Mouse (Mus musculus) C3H10T1/2 (cell line): ENCODE data around the gene Hectd1. TPM values are rescaled to one million over a fixed set of nuclear protein-coding genes. Genes with fewer than 3 reads are reported as not detected.

ENCODE experiments used
- polyA plus RNA-seq, 2 experiments: library from polyadenylated mRNA; unstranded; fragments of >200 nt; fragmentation: generic; extraction: Trizol; gene quantifications; one replicate each; pipeline ENCODE4 v1.2.1; 2012; ENCODE audit warnings: missing spikeins in 2 of 2

Gene Hectd1
- polyA plus RNA-seq: 1 to 10 TPM in 1 of 2 experiments, under 1 TPM in 1; 0.56 to 8.5 TPM

DNA sequence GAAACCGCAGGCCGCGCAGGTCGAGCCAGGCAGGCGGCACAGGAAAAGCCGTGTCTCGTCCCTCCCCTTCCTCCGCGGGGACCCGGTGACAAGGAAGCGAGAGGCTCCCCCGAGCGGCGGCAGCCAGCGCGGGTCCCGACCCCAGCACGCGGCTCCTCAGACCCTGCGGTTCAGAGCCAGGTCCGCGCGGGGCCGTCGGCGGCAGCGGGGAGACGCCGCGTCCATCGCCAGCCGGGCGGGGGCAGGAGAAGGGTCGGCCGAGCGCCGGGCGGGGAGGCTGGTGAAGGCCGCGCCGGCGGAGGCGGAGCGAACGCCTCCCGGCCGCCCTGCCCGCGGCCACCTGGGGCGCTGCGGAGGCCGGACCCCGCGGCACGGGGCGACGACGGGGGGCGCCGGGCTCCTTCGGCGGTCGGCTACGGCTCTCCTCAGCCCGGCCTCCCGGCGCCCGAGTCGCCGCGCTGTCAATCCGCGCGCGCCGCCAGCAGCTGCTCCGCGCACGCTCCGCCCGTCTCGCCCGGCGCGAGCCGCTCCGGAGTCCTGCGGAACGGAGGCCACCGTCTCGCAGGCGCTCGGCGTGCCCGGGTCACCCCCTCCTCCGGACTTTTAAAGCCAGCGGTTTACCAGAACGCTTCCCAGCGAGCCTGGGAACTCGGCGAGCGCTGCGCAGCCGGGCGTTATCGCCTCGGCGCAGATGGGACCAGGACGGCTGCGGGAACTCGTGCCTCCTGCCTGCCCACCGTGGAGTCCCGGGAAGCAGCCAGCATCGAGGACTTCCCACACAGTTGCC, at the start of gene Hectd1:
Gene Hectd1 (minus strand): TSS at position 247 of the 787 bp plus-strand sequence.

Other genes with a start within 250 kb of the Hectd1 start
- gene Coch, start 236.2 kb downstream of the Hectd1 start, polyA plus RNA-seq: under 1 TPM in 1 of 2 experiments, not detected in 1; 0.01 TPM
- gene Ap4s1, start 138.5 kb downstream of the Hectd1 start, polyA plus RNA-seq: 10 to 100 TPM in 1 of 2 experiments, 1 to 10 TPM in 1; 2.8 to 12.5 TPM
- gene Strn3, start 137.6 kb downstream of the Hectd1 start, polyA plus RNA-seq: 1 to 10 TPM in 1 of 2 experiments, under 1 TPM in 1; 0.77 to 7.3 TPM
- 1 to 10 TPM; 1.1 to 9.5 TPM for gene Heatr5a, start 141.8 kb upstream of the Hectd1 start, polyA plus RNA-seq
- gene Dtd2, start 177.0 kb upstream of the Hectd1 start, polyA plus RNA-seq: 10 to 100 TPM in 1 of 2 experiments, 1 to 10 TPM in 1; 6.2 to 37.4 TPM
- not detected for gene Gpr33, start 198.5 kb upstream of the Hectd1 start, polyA plus RNA-seq